Mouse (Mus musculus): Measurements from ENCODE around the gene Polr3e.

GRCm38 (mm10) chr7:120970112-120970511, 52.6 kb downstream of the Polr3e start:
- TF ChIP-seq CTCF (IDR thresholded peaks at IDR 0.05; ENCODE audit: control insufficient read depth, insufficient read depth, insufficient read length) (no peak), USF1 (IDR thresholded peaks at IDR 0.05; ENCODE audit: low read depth) (no peak), MYOG (IDR thresholded peaks at IDR 0.05; ENCODE audit: control insufficient read depth, extremely low read depth, insufficient read length) (no peak)

All from C2C12 (cell line).